Mouse (Mus musculus) lung, postnatal 10 days (tissue): Measurements from ENCODE around the gene Cox6b1.

ENCODE experiments used
- DNase-seq: peaks from one replicate; pipeline ENCODE4 v3.0.0; 2021

Cox6b1 gene

GRCm38 (mm10) chr7:30625530-30626384, at the start of gene Cox6b1:
TSS of gene Cox6b1 (minus strand) at chr7:30626151.
- DNase-seq, result peak; percentile 93

GRCm38 (mm10) chr7:30671480-30671879, 45.5 kb upstream of the Cox6b1 start, which contains the start of gene Pmis2:
TSS of gene Pmis2 (minus strand) at chr7:30671605.
- no peak for DNase-seq

GRCm38 (mm10) chr7:30669229-30669628, 43.3 kb upstream of the Cox6b1 start:
- DNase-seq, result peak; percentile 13

- peak; percentile 17 for DNase-seq
Measured at GRCm38 (mm10) chr7:30665321-30665720, 39.4 kb upstream of the Cox6b1 start.

GRCm38 (mm10) chr7:30664529-30665200, 38.7 kb upstream of the Cox6b1 start, which contains the start of gene Haus5:
TSS of gene Haus5 (minus strand) at chr7:30664994.
- DNase-seq, result peak; percentile 94

GRCm38 (mm10) chr7:30649591-30650540, 23.9 kb upstream of the Cox6b1 start, which contains the start of gene Rbm42:
TSS of gene Rbm42 (minus strand) at chr7:30650317.
- peak; percentile 100 for DNase-seq

GRCm38 (mm10) chr7:30639083-30639482, 13.1 kb upstream of the Cox6b1 start:
- no peak for DNase-seq

- no peak for DNase-seq
Measured at GRCm38 (mm10) chr7:30636395-30636794, 10.4 kb upstream of the Cox6b1 start.

GRCm38 (mm10) chr7:30635752-30636151, 9.8 kb upstream of the Cox6b1 start, which contains the start of gene Etv2:
TSS of gene Etv2 (minus strand) at chr7:30635852.
- DNase-seq, result no peak

- peak; percentile 73 for DNase-seq
Measured at GRCm38 (mm10) chr7:30634621-30635020, 8.7 kb upstream of the Cox6b1 start.

- DNase-seq, result no peak
Measured at GRCm38 (mm10) chr7:30633762-30634412, 7.9 kb upstream of the Cox6b1 start.

GRCm38 (mm10) chr7:30629013-30629412, 3.1 kb upstream of the Cox6b1 start:
- no peak for DNase-seq

GRCm38 (mm10) chr7:30626647-30627046, 696 bp upstream of the Cox6b1 start:
- no peak for DNase-seq

GRCm38 (mm10) chr7:30619202-30619601, 6.7 kb downstream of the Cox6b1 start:
- peak; percentile 36 for DNase-seq

- no peak for DNase-seq
Measured at GRCm38 (mm10) chr7:30618658-30619057, 7.3 kb downstream of the Cox6b1 start.

GRCm38 (mm10) chr7:30615049-30615760, 10.7 kb downstream of the Cox6b1 start:
- DNase-seq, result no peak

- no peak for DNase-seq
Measured at GRCm38 (mm10) chr7:30614454-30614853, 11.5 kb downstream of the Cox6b1 start.

GRCm38 (mm10) chr7:30613529-30614112, 12.3 kb downstream of the Cox6b1 start:
- DNase-seq, result peak; percentile 74

- DNase-seq, result no peak
Measured at GRCm38 (mm10) chr7:30612654-30613402, 13.1 kb downstream of the Cox6b1 start, which contains the start of gene Upk1a. TSS of gene Upk1a (minus strand) at chr7:30612847.

- no peak for DNase-seq
Measured at GRCm38 (mm10) chr7:30610043-30610442, 15.9 kb downstream of the Cox6b1 start.
